Mouse (Mus musculus) thymus, postnatal 10 days (tissue): ENCODE data around the gene Cacna2d3.

Experiments used
- DNase-seq, 2 experiments: peaks; one replicate each; pipeline ENCODE4 v3.0.0; 2021; ENCODE audit warnings: low spot score in 2 of 2

Gene Cacna2d3

DNA sequence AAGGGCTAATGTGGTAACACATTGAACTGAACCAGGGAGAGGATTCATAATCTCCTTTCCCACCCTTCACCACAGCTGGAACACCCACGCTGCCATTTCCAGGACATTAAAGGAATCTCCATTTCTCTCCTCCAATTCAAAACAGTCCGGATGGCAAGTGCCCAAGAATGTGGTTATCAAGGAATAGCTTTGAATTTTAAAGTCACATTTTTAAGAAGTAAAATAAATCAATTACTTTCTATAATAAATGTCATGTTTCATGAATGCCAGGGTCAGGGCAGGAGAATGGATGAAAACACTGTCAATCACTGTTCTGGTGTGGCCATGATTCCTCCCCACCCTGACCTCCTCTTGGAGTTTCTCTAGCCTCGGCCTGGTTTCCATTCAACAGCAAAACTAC is 333.9 kb downstream of the Cacna2d3 start:
- no peak for DNase-seq

DNA sequence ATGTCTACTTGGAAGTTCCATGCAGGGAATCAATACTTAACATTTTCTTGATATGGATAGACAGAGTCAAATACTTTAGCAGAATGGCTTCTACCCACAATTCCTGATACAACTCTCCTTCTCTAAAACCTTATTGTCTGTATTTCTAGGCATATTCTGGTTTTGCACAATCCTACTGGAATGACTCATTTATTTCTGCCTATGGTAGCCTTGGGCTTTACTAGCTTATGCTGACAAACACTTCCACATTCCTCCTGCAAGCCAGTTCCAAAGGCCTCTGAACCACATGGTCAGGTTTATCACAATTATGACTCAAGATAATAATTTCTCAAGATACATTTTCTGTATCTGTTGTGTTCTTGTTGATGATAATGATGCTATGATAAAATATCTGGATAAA is 336.2 kb downstream of the Cacna2d3 start:
- no peak for DNase-seq

DNA sequence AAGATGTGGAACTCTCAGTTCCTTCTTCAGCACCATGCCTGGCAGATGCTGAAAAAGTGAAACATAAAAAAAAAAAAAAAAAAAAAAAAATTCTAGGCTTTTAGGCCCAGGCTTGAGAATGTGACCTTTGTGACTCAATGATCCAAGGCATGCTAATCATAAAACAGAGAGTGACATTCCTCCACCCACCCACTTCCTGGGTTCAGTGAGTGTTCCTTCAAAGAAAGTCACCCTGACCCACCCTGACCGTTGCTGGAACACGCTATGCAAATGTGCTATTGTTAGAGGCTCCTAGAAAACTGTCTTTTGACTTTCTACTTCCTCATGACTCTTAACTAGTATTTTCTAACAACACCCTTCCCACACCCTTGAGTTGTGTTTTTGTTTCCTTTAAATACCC is 338.9 kb downstream of the Cacna2d3 start:
- no peak for DNase-seq

DNA sequence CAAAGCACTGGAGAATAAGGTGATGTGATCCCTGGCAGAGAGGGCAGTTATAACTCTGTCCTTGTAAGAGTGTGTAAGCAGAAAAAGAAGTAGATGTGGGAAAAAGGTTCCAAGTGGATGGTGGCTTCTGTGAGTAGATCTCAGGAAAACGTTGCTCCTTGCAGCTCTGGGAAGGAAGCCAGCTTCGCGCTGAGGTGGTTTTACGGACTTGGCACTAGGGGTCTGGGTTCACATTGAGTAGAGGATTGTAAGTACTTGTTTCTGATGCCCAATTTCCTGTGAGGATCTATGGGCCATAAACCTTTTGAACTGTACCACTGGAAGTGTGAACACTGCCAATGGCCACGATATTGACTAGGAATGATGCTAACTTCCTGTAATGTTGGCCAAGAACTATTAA is 354.8 kb downstream of the Cacna2d3 start:
- DNase-seq: no peak

DNA sequence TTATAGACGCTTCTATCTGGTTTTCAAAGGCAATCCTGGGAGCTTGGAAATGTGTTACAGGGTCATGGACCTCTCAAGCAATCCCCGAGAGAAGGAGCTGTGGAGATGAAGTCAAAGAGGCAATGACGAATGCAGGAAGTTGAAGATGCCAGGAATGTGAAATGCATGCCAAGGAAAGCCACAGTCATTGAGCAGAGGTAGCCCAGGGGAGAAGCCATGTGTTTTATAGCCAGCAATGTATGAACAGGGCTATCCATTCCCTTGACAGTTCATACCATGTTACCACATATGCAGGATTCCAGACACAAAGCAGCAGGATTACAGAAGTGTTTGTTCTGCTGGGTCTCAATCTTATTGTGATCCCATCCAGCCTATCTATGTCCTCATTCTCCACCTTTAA is 359.2 kb downstream of the Cacna2d3 start:
- DNase-seq: no peak

DNA sequence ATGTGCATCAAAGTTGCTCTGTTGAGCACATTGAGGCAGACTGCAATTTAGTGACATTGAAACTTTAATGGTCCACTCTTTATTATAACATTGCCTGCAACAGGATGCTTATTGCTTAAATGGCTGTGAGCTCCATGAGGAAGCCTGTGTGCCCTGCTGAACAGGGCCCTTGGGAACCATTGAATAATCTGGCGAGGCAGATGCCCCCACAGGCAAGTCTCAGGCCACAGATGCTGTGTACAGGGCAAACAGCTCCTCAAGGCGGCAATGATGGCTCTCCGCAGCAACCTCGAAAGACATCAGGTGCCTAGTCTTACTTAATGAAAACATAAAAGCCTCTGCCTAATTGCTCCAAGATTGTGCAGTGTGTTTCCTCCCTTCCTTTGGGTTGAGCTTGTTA is 371.0 kb downstream of the Cacna2d3 start:
- DNase-seq: no peak

DNA sequence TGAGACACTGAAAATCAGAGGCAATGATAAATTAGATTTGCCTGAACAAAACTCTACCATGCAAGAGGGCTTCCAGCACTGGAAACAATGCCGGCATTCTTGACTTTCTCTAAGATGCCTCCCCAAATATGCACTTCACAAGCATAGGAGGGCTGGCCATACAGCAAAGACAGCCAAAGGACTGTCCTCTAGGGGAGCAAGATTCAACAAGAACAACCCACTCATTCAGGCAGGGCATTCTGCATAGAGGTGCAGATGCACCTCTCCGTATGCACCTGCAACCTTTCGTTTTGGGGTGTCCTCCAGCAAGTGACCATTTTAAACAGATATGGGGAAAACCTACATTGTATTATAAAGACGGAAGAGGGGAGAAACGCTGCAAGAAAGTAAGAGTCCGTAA is 380.1 kb downstream of the Cacna2d3 start:
- DNase-seq: no peak

DNA sequence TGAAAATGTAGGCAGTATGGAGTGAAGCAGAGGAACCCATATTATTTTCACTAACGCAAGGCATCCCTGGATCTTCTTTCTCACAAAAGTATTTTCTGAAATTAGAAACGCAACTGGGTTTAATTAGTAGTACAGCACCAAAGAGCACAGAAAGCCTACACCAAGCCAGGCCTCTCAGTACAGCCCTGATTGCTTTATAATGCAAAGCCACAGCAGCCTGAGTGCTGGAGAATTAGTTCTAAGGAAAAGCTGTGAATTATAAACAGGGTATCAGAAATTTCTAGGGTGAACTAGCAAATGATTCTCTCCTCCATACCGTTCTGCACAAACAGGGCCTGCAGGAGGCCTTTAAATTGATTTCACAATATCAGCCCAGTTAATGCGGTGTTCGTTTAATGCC is 380.9 kb downstream of the Cacna2d3 start:
- DNase-seq: no peak

DNA sequence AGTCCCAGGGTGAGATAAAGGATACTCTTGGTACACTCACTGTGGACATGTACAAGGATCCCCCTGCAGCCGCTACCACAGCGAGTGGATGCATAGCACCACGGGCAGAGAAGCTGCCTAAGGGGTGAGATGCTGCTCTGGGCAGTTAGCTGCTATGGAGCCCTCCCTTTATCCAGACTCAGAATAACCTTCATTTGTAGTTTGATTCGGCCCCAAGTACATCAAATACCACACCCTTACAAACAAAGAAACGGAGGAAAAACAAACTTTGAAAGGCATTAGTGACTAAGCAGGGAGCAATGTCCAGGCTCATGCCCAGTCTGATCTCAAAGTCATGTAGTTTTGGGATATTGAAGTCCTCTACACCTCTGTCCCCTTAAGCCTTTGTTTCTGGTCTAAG is 386.8 kb downstream of the Cacna2d3 start:
- DNase-seq: no peak

DNA sequence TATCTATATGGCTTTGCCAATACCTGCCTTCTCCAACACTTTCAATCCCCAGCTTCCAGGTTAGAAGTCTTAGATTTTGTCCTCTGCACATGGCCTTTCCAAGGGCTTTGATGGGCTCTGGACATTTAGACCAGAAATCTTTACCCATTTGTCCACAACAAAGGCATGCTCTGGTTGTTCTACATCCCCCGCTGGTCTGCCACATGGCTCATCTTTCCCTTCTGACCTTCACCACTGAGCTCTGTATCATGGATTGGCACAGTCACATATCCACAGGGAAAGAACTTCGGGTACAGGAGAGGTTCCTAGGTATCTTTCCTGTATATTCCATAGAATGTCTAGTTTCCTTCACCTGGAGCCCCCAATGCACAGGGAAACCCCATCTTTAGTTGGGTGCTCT is 387.4 kb downstream of the Cacna2d3 start:
- no peak for DNase-seq

DNA sequence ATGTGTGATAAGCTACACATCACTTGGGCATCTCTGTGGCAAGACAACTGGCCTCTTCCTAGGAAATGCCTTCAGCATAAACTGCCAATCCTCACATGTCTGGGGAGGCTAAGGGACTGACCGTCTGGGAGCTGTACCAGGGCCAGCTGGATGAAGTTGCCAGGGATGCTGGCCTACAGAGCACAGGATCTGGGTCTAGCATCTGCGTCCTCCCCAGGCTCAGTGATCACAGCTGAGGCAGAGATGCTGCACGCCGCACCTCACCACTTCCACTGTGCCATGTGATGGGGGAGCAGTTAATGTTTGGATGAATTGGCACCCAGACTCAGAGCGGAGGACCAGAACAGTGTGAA is 397.3 kb downstream of the Cacna2d3 start:
- no peak for DNase-seq

DNA sequence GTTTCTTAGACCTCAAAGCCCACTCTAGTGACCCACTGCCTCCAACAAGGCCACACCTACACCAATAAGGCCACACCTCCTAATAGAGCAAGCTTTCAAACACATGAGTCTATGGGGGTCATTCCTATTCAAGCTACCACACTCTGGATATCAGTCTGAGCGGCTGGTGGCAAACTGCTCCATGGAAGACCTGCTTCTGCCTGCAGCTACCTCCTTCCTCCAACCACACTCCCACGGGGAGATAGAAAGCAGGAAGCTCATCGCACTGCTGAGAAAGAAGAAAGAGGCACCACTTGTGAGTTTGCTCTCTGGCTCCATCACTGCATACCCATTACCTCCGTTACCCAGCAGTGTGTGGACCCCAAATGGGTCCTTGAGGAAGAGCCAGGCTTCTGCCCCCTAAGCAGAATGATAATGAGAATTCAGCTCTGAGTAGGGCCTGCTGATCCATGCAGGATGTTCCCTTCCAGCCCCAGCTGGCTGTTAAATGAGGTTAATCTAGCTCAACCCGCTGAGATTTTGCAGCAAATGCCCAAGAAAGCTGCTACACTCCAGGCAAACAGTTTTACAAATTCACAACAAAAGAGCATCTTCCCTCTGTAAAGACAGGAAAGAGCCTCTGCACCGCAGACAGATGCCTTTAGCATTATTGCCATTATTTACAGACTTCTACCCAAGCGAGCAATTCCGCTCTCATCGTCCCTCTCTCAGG is 397.8 kb downstream of the Cacna2d3 start:
- no peak for DNase-seq

DNA sequence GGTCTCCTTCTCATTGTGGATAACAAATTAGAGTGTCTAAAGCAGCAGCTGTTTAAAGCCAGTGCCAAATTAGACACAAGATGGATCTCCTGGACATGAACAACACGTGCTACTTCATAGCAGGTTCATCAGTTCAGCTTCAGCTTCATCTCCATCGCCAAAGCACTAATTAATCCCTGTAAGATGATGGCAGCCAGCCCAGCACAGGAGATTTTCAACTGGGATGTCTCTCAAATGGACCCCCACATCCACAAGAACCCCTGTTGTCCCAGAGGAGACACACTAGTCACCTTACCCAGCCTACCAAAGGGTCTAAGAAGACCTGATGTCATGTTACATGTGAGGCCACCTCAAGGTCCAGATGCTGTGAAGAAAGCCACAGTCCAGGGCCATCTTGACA is 408.2 kb downstream of the Cacna2d3 start:
- DNase-seq: no peak

DNA sequence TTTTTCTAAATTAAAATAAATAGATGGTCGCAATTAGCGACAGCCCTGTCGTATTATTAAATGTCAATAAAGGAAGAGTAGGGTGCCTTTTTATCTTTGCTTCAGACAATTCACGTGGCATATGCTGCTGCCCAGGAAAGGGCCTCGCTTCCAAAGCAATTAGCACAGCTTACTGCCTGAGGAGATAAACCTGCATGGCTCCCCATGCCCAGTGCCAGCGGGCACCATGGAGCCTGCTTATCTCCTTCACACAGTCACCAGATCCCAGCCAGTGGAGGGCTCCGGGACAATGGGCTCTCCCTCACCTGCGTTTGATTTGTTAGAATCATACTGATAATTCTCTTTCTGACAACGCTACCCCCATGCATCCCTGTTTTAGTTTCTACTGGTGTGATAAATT is 416.0 kb downstream of the Cacna2d3 start:
- DNase-seq: no peak

DNA sequence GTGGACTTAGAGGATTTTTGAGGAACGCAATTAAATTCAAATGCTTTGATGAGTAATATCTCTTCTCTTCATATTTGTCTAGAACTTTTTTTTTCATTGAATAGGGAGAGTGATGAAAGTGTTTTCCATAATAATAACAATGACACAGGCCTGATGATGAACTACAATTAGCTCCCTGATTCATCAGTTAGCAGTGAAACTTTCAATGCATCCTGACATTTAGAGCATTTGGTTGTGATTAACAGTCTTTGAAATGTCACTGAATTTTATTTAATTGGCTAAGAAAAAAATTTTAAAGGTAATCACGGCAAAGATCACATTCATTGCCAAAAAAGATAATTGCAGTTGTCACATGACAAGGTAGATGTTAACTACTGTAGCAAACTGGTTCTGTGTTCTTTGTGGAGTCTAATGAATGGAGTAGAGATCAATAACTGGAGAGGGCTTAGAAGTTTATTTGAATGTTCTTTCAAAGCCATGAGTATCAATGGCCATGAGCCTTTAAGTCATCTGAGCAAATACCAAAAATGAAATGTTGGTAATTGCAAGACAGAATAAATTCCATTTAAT is 425.4 kb downstream of the Cacna2d3 start:
- no peak for DNase-seq

DNA sequence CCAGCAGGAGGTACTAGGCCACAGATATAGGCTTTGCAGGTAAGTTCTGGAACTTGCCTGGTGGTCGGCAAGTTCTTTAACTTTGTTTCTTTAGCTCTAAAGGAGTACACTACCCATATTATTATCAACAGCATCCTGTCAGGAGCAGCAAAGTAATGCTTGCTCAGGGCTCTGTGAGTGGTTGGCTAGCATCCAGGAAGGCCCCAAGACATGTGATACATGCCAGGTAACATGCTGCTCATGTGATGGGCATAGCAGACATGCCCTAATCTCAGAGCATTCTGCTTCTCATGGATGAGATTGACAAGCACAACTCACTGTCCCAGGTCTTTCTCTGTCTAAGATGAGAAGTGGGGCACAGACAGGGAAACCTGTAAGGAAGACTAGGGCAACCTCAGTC is 442.8 kb downstream of the Cacna2d3 start:
- DNase-seq: no peak

DNA sequence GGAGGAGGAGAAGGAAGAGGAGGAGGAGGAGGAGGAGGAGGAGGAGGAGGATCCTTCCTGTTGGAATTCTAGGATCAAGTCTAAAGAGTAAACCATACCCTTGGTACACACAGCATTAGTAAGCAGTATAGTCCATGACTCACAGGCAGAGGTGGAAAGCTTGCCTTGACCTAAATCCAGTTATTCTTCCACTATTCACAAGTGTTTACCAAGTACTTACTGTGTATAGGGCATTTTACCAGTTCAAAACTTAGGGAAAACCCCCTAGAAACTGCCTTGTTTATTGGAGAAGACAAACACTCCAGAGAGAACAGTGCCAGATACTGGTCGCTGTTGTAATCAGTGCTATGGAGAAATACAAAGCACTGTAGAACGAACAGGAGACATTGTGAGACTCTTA is 443.3 kb downstream of the Cacna2d3 start:
- no peak for DNase-seq

DNA sequence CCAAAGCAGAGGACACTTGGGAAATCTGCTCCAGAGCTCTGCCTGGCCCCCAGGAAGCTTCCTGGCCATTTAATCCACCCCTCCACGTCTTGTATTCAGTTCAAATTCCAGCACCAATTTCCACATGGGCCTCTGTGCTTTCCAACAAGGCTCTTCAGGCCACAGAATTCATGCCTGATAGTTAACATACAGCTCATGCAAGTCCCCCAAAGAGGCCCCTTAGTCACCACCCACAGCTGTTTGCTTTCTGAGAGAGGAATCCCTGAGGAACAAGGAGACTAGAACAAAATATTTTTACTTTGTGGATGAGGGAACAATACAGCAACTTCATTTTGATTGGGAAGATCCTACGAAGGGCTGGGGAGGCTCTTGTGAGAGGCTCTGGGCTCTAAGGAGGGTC is 444.0 kb downstream of the Cacna2d3 start:
- no peak for DNase-seq

DNA sequence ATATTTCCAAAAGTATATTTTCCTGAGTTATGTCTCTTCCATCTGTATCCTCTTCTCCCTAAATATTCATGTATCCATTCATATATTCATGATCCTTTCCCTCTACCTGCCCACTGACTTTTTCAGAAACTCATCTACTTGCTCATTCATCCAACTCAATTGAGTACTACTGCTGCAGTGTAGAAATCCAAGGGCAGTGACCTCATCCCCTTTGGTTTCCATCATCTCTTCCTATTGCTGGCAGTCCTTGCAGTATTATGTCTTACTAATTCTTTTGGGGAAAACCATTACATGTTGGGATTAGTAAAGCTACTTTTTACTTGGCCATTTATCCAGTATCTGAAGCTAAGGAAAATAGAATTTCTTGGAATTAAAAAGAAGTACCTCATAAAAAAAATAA is 447.8 kb downstream of the Cacna2d3 start:
- no peak for DNase-seq

DNA sequence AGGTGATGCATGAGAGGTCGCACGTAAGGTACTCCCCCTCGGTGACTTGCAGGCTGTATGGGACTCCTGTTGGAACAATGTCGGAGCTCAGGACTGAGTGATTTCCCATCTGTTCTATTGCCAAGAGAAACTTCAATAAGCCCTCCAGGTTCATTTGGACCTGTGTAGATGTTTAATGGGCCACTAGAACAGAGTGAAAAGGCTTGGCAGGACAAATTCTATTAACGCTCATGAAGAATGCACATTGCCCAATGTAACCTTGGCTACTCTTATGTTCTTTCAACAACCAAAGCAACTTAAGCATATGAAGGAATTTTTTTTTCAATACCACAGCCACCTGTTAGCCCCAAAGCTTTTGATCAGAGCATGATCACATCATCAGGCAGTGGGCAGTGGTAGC is 451.1 kb downstream of the Cacna2d3 start:
- DNase-seq: no peak

DNA sequence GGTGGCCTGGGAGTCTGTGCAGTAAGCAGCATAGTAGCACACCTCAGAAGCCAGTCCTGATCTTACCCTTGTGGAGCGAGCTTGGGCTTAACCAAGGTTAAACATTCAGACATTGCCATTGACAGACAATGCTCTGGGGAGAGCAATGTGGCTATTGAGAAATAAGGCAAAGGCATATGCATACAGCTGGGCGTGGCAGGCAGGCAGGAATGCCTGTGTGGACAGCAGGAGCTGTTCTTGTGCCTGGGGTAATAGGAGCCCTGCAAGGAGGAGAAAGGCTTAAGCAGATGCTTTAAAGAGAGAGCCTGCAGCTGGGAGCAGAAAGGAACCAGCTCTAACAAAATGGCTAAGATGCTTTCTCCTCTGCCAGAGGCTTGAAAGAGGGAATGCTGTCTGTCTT is 451.8 kb downstream of the Cacna2d3 start:
- DNase-seq: no peak

DNA sequence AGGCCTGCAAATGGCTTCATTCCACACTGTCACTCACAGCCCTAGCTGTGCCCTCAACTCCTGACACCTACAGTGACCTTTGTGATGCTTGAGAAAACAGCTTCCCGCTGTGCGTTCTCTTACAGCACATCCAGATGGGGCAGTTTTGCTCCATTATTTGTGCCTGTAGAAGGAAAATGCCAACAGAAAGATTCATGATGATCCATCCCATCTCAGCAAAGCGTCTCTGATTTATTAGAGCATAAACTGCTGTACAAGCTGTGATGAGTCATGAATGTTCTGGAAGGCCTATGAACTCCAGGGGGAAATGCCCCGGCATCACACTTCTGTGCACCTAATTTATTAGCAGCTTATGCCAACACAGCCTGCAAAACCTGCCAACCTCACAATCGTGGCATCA is 453.1 kb downstream of the Cacna2d3 start:
- no peak for DNase-seq

DNA sequence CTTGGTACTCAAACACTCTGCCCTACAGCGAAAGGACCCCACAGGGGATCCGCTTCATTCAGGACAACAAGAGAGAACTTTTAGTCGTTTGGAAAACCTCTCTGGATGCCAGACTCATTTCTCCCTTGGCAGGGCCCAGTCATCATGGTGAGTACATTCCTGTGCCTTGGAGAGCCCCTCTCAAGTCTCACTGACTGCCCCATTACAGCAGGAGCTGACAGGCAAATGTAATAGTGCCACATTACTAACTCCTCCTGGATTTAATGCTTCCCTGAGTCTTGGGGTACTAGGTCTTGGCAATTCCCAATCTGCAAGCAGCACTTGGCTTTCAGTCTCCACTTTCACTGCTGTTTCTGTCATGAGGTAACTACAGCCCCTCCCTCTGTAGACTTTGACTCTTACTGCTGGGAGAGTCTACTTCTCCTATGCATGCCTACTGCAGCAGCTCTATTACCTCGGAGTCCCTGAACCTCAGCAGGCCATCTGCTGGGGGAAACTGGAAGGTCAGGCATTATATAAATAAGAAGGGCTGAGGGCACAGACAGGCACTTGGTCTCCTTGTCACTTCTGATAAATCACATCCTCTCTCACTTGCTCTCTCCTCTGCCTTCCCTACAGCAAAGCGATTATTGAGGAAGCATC is 454.3 kb downstream of the Cacna2d3 start:
- DNase-seq: no peak

DNA sequence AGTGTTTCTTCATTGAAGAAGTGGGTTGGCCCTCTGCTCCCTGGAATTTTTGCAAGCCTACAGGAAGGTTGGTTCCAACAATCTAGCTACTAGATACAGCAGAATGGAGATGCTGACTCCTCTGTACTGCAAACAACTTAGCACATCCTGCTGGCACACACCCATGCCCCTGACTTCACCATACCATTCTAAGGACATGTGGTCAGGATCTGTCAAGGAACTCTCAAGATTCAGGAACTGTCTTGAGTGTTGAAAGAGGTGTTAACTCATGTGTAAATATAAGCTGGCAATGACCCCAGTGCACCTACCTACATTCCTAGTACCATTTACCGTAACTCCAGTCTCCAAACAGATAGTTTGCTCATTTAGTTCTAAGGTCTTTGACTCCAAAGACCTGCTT is 461.0 kb downstream of the Cacna2d3 start:
- DNase-seq: no peak
